Mouse (Mus musculus): ENCODE data around the gene Gpn3. TPM values are rescaled to one million over a fixed set of nuclear protein-coding genes. Genes with fewer than 3 reads are reported as not detected.

Gene Gpn3
- polyA plus RNA-seq, 1 experiment from 2014 or later, result 74.4 TPM

DNA sequence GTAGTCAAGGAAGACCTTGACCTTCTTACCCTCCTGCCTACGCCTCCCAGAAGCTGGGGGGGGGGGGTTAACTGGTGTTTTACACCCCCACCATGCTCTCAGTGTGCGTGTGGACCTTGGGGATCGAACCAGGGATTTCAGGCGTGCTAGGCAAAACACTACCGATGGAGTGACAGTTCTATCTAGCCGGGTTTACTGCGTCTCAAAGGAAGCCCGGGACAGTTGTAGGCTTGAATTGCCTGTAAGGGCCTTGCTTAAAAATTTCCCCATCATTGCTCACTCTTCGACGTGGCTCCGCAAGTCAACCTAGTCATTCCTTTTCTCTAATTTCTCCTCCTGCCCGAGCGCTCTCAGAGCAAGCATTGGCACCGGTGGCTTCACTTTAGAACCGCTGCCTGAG, 51.4 kb downstream of the Gpn3 start:
- 16% methylated on average over 15 of the region's 15 CpGs for WGBS (ENCODE audit: insufficient replicate concordance)
- DNase-seq, result peak; percentile 17
- Histone ChIP-seq H3K9ac (peak overlapping the region; percentile 94), H3K27me3 (no peaks in the 10 kb centered on the region), H3K27ac (peak overlapping the region; percentile 77), H3K4me1 (replicated peaks) (peaks cover 34% of the 10 kb centered on the region), H3K36me3 (peaks cover 9% of the 10 kb centered on the region), H3K4me2 (peak overlapping the region; percentile 93), H3K9me3 (replicated peaks) (no peaks in the 10 kb centered on the region), H3K4me3 (replicated peaks) (peak overlapping the region; percentile 97)
- ATAC-seq (ENCODE audit: low read depth), result no peak

DNA sequence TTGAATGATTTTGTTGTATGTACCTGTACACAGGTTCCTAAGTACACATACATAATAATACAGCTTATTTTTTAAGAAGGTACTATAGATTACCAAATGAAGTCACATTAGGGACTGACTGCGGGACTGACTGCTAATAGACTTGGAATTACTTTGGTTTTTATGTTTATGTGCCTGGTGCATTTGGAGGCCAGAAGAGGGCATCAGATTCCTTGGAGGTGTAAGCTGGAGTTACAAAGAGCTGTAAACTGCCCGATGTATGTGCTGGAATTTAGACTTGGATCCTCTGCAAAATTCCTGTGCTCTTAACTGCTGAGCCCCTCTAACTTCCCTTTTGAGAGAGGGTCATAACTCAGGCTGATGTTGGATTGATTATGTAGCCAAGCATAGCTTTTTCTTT, 53.9 kb downstream of the Gpn3 start:
- H3K4me1 ChIP-seq (replicated peaks), result peaks cover 32% of the 10 kb centered on the region
- no peak for ATAC-seq (ENCODE audit: low read depth)

GRCm38 (mm10) chr5:122430036-122430775, 58.5 kb downstream of the Gpn3 start:
- ATAC-seq (ENCODE audit: low read depth) (no peak), DNase-seq (no peak)
- Histone ChIP-seq H3K27ac (no peak overlapping the region), H3K9ac (no peak overlapping the region), H3K9me3 (replicated peaks) (no peaks in the 10 kb centered on the region), H3K4me2 (no peak overlapping the region), H3K36me3 (peaks cover 74% of the 10 kb centered on the region), H3K4me1 (replicated peaks) (no peaks in the 10 kb centered on the region), H3K4me3 (replicated peaks) (no peak overlapping the region), H3K27me3 (no peaks in the 10 kb centered on the region)
- 82% methylated on average over 4 of the region's 4 CpGs for WGBS (ENCODE audit: insufficient replicate concordance)

More for the DNA sequence above, 53.9 kb downstream of the Gpn3 start:
- DNase-seq, result no peak
- H3K36me3 ChIP-seq, result peaks cover 33% of the 10 kb centered on the region
- H3K27ac ChIP-seq, result no peak overlapping the region
- no peak overlapping the region for H3K4me2 ChIP-seq
- WGBS (ENCODE audit: insufficient replicate concordance), result 88% methylated on average over 2 of the region's 2 CpGs
- no peaks in the 10 kb centered on the region for H3K27me3 ChIP-seq
- H3K9me3 ChIP-seq (replicated peaks), result no peaks in the 10 kb centered on the region
- H3K4me3 ChIP-seq (replicated peaks), result no peak overlapping the region
- H3K9ac ChIP-seq, result no peak overlapping the region

- peaks cover 84% of the 10 kb centered on the region for H3K36me3 ChIP-seq
- no peak overlapping the region for H3K9ac ChIP-seq
- ATAC-seq (ENCODE audit: low read depth) (no peak), DNase-seq (no peak)
- no peaks in the 10 kb centered on the region for H3K27me3 ChIP-seq
- H3K27ac ChIP-seq, result no peak overlapping the region
- no peaks in the 10 kb centered on the region for H3K9me3 ChIP-seq (replicated peaks)
- H3K4me3 ChIP-seq (replicated peaks), result no peak overlapping the region
- 89% methylated on average over 8 of the region's 8 CpGs for WGBS (ENCODE audit: insufficient replicate concordance)
- H3K4me1 ChIP-seq (replicated peaks), result no peaks in the 10 kb centered on the region
- no peak overlapping the region for H3K4me2 ChIP-seq
Observed at GRCm38 (mm10) chr5:122431221-122431620, 59.5 kb downstream of the Gpn3 start.

Other genes with a start within 250 kb of the Gpn3 start
- gene Ccdc63, start 231.1 kb upstream of the Gpn3 start, polyA plus RNA-seq (2015; fragmentation: Nextera tagmentation; extraction: Ambion mirVana), result 0.14 TPM in 1 of 2 replicates, not detected in the other
- gene Ppp1cc, start 213.6 kb upstream of the Gpn3 start, polyA plus RNA-seq (2015; fragmentation: Nextera tagmentation; extraction: Ambion mirVana), result 164 and 177 TPM in 2 replicates
- gene Hvcn1, start 165.1 kb upstream of the Gpn3 start, polyA plus RNA-seq (2015; fragmentation: Nextera tagmentation; extraction: Ambion mirVana), result 1.4 and 2.1 TPM in 2 replicates
- 0.68 and 1.1 TPM in 2 replicates for gene Tctn1, start 107.4 kb upstream of the Gpn3 start, polyA plus RNA-seq (2015; fragmentation: Nextera tagmentation; extraction: Ambion mirVana)
- gene Pptc7, start 87.5 kb upstream of the Gpn3 start, polyA plus RNA-seq (2015; fragmentation: Nextera tagmentation; extraction: Ambion mirVana), result 3.4 and 3.5 TPM in 2 replicates
- gene Rad9b, start 17.6 kb upstream of the Gpn3 start, polyA plus RNA-seq (2015; fragmentation: Nextera tagmentation; extraction: Ambion mirVana), result 2.8 and 2.9 TPM in 2 replicates
- 131 and 141 TPM in 2 replicates for gene Vps29, start 17.5 kb upstream of the Gpn3 start, polyA plus RNA-seq (2015; fragmentation: Nextera tagmentation; extraction: Ambion mirVana)
- gene Fam216a, start 488 bp downstream of the Gpn3 start, polyA plus RNA-seq (2015; fragmentation: Nextera tagmentation; extraction: Ambion mirVana), result 23.4 and 23.6 TPM in 2 replicates
- 103 and 115 TPM in 2 replicates for gene Arpc3, start 20.0 kb downstream of the Gpn3 start, polyA plus RNA-seq (2015; fragmentation: Nextera tagmentation; extraction: Ambion mirVana)
- gene Anapc7, start 49.8 kb downstream of the Gpn3 start, polyA plus RNA-seq (2015; fragmentation: Nextera tagmentation; extraction: Ambion mirVana), result 18.4 and 18.9 TPM in 2 replicates
- gene Atp2a2, start 130.3 kb downstream of the Gpn3 start, polyA plus RNA-seq (2015; fragmentation: Nextera tagmentation; extraction: Ambion mirVana), result 14.1 and 17.1 TPM in 2 replicates
- 3.0 and 3.8 TPM in 2 replicates for gene Ift81, start 242.6 kb downstream of the Gpn3 start, polyA plus RNA-seq (2015; fragmentation: Nextera tagmentation; extraction: Ambion mirVana)